Mouse (Mus musculus): ENCODE measurements at regions not wholly inside any gene's neighbourhood (a gene's known extent, or its start where the extent isn't known, plus 50 kb on each side); places are given as distances from the start of the nearest gene placed in this dataset.

GRCm38 (mm10) chr6:13287812-13288211 is 63.0 kb upstream of the Vwde start:
- Histone ChIP-seq H3K27ac (ENCODE audit: insufficient read depth, low read depth) (no peak overlapping the region), H3K4me1 (ENCODE audit: control insufficient read depth in 1 of 2, insufficient read depth in 2 of 2) (no peaks in the 10 kb centered on the region), H3K27me3 (replicated peaks) (no peaks in the 10 kb centered on the region), H3K9ac (ENCODE audit: insufficient read depth, low read depth) (no peak overlapping the region), H3K4me2 (ENCODE audit: insufficient read depth, low read depth, poor library complexity, severe bottlenecking) (no peak overlapping the region), H3K36me3 (replicated peaks in 1 of 2; ENCODE audit: control insufficient read depth in 1 of 2, insufficient read depth in 1 of 2, low read length in 1 of 2) (no peaks in the 10 kb centered on the region), H3K79me2 (replicated peaks; ENCODE audit: control insufficient read depth, extremely low read depth, insufficient read depth, poor library complexity, severe bottlenecking) (no peaks in the 10 kb centered on the region), H3K4me3 (replicated peaks in 1 of 3; ENCODE audit: low read depth in 2 of 3, low read length in 2 of 3, poor library complexity in 1 of 3) (no peak overlapping the region), H3K9me3 (replicated peaks; ENCODE audit: low read length) (no peaks in the 10 kb centered on the region)
- in situ Hi-C loops (cut with MboI; ENCODE audit: low pct_ligation_motif_present, low pct_unique_long_range_greater_than_20kb, low sequenced_read_pairs) (no loop called here), dilution Hi-C loops (cut with MboI; ENCODE audit: extremely low pct_ligation_motif_present, extremely low pct_unique_long_range_greater_than_20kb, low sequenced_read_pairs) (no loop called here)
- DNase-seq (ENCODE audit: extremely low read depth) = no peak
- TF ChIP-seq MAZ (IDR thresholded peaks at IDR 0.05; ENCODE audit: low read depth, low read length) (no peak), JUND (conservative IDR thresholded peaks at IDR 0.05; ENCODE audit: low read depth, low read length) (no peak), RAD21 (IDR thresholded peaks at IDR 0.05; ENCODE audit: low read depth, low read length) (no peak), IRF4 (IDR thresholded peaks at IDR 0.05; ENCODE audit: low read depth, low read length) (no peak), BHLHE40 (IDR thresholded peaks at IDR 0.05; ENCODE audit: low read depth, low read length) (no peak)

GRCm38 (mm10) chr6:13286542-13287273 is 61.9 kb upstream of the Vwde start:
- Histone ChIP-seq H3K4me3 (replicated peaks in 1 of 3; ENCODE audit: low read depth in 2 of 3, low read length in 2 of 3, poor library complexity in 1 of 3) (no peak overlapping the region), H3K27ac (ENCODE audit: insufficient read depth, low read depth) (no peak overlapping the region), H3K36me3 (replicated peaks in 1 of 2; ENCODE audit: control insufficient read depth in 1 of 2, insufficient read depth in 1 of 2, low read length in 1 of 2) (no peaks in the 10 kb centered on the region), H3K79me2 (replicated peaks; ENCODE audit: control insufficient read depth, extremely low read depth, insufficient read depth, poor library complexity, severe bottlenecking) (no peaks in the 10 kb centered on the region), H3K27me3 (replicated peaks) (no peaks in the 10 kb centered on the region), H3K9ac (ENCODE audit: insufficient read depth, low read depth) (no peak overlapping the region), H3K9me3 (replicated peaks; ENCODE audit: low read length) (no peaks in the 10 kb centered on the region), H3K4me1 (ENCODE audit: control insufficient read depth in 1 of 2, insufficient read depth in 2 of 2) (no peaks in the 10 kb centered on the region), H3K4me2 (ENCODE audit: insufficient read depth, low read depth, poor library complexity, severe bottlenecking) (no peak overlapping the region)
- in situ Hi-C loops (cut with MboI; ENCODE audit: low pct_ligation_motif_present, low pct_unique_long_range_greater_than_20kb, low sequenced_read_pairs) = no loop called here
- DNase-seq (ENCODE audit: extremely low read depth) = peak; percentile 20
- TF ChIP-seq NRF1 (IDR thresholded peaks at IDR 0.05; ENCODE audit: low read depth, low read length) (no peak), CTCF (conservative IDR thresholded peaks at IDR 0.05 in 1 of 2, IDR thresholded peaks at IDR 0.05 in 1 of 2; ENCODE audit: low read depth in 2 of 2, low read length in 2 of 2) (peak in 1 of 2 experiments; percentile 57; a peak in 2 of 4 replicates), ZC3H11A (IDR thresholded peaks at IDR 0.05; ENCODE audit: low read depth, low read length) (0 out of 2 replicates have a peak, but pooled peaks have one; percentile 5), SMC3 (IDR thresholded peaks at IDR 0.05; ENCODE audit: low read depth, low read length) (peak; percentile 34; the same call in 1 of the 2 replicates), SIN3A (IDR thresholded peaks at IDR 0.05; ENCODE audit: low read length) (no peak), MAX (IDR thresholded peaks at IDR 0.05; ENCODE audit: low read length) (no peak), ZKSCAN1 (IDR thresholded peaks at IDR 0.05; ENCODE audit: borderline replicate concordance, low read depth, low read length) (no peak), MAFK (IDR thresholded peaks at IDR 0.05; ENCODE audit: insufficient replicate concordance, low read length) (no peak), HCFC1 (IDR thresholded peaks at IDR 0.05; ENCODE audit: low read depth, low read length) (no peak), NELFE (IDR thresholded peaks at IDR 0.05; ENCODE audit: low read depth, low read length) (no peak), GABPA (IDR thresholded peaks at IDR 0.05; ENCODE audit: insufficient replicate concordance, low read depth, low read length) (no peak), RAD21 (IDR thresholded peaks at IDR 0.05; ENCODE audit: low read depth, low read length) (peak; percentile 70), TCF12 (IDR thresholded peaks at IDR 0.05; ENCODE audit: low read depth, low read length) (no peak)
- dilution Hi-C loops (cut with MboI; ENCODE audit: extremely low pct_ligation_motif_present, extremely low pct_unique_long_range_greater_than_20kb, low sequenced_read_pairs) = no loop called here

All from CH12.LX (cell line).